8 mouse cellular contexts compared by ENCODE assay signal in genomic region chr11:67456029-67456428, GRCm38 (mm10). TPM values are rescaled to one million over a fixed set of nuclear protein-coding genes. Genes with fewer than 3 reads are reported as not detected.
DNase-seq lines count a peak whose midpoint lies in the region; ATAC-seq and TF ChIP-seq lines count a peak whose summit lies in the region.

No protein-coding gene starts in this region.

- peak overlapping the region; percentile 72 for H3K4me3 ChIP-seq in kidney, adult 2 months (ENCODE audit: insufficient read depth, low read depth, low read length)
- peak overlapping the region; percentile 82 for H3K4me3 ChIP-seq in embryonic facial prominence, embryonic 10.5 days
- H3K4me3 ChIP-seq in hindbrain, embryonic 14.5 days (replicated peaks; ENCODE audit: low read length): peak overlapping the region; percentile 73
- H3K4me3 ChIP-seq in lung, postnatal 0 days (ENCODE audit: low read depth, low read length): peak overlapping the region; percentile 68

- no peak overlapping the region for H3K27ac ChIP-seq in kidney, adult 2 months (ENCODE audit: insufficient read depth, low read depth, low read length)
- H3K27ac ChIP-seq in embryonic facial prominence, embryonic 10.5 days (replicated peaks): peak overlapping the region; percentile 79
- no peak overlapping the region for H3K27ac ChIP-seq in hindbrain, embryonic 14.5 days
- peak overlapping the region; percentile 57; the same call in 1 of the 2 replicates for H3K27ac ChIP-seq in lung, postnatal 0 days (ENCODE audit: low read length)

- no peak for TF ChIP-seq EP300 in lung, postnatal 0 days (IDR thresholded peaks at IDR 0.05)

- DNase-seq in kidney, adult 2 months: peak; percentile 18
- no peak for DNase-seq in kidney, adult 11 months
- DNase-seq in embryonic facial prominence, embryonic 10.5 days (ENCODE audit: low spot score): no peak
- no peak for DNase-seq in hindbrain, embryonic 14.5 days (ENCODE audit: low spot score)
- peak; percentile 24 for DNase-seq in lung, postnatal 0 days (ENCODE audit: low spot score)
- no peak for DNase-seq in thymus, postnatal 14 days
- DNase-seq in embryo, embryonic 11 days: no peak

- TF ChIP-seq CTCF in kidney, adult 2 months (conservative IDR thresholded peaks at IDR 0.05; ENCODE audit: insufficient read depth, insufficient read length, low read depth, low read length): no peak
- TF ChIP-seq CTCF in lung, postnatal 0 days (IDR thresholded peaks at IDR 0.05): no peak

- WGBS in kidney, adult 2 months: 23% methylated on average over 7 of the region's 7 CpGs
- WGBS in embryonic facial prominence, embryonic 10.5 days: 15% methylated on average over 7 of the region's 7 CpGs
- 21% methylated on average over 7 of the region's 7 CpGs for WGBS in hindbrain, embryonic 14.5 days
- 16% methylated on average over 7 of the region's 7 CpGs for WGBS in lung, postnatal 0 days

- peak overlapping the region; percentile 98 for H3K4me2 ChIP-seq in hindbrain, embryonic 14.5 days (replicated peaks)
- peak overlapping the region; percentile 100 for H3K4me2 ChIP-seq in lung, postnatal 0 days (replicated peaks; ENCODE audit: low read depth, low read length)

- peak overlapping the region; percentile 79; the same call in 1 of the 2 replicates for H3K9ac ChIP-seq in hindbrain, embryonic 14.5 days
- H3K9ac ChIP-seq in lung, postnatal 0 days (replicated peaks; ENCODE audit: low read depth): peak overlapping the region; percentile 51

- no peaks in the 10 kb centered on the region for H3K36me3 ChIP-seq in kidney, adult 2 months (ENCODE audit: control insufficient read depth, insufficient read depth, low read length)
- no peaks in the 10 kb centered on the region for H3K36me3 ChIP-seq in embryonic facial prominence, embryonic 10.5 days (replicated peaks)
- H3K36me3 ChIP-seq in hindbrain, embryonic 14.5 days (replicated peaks; ENCODE audit: control insufficient read depth, insufficient read depth): no peaks in the 10 kb centered on the region
- no peaks in the 10 kb centered on the region for H3K36me3 ChIP-seq in lung, postnatal 0 days (ENCODE audit: insufficient read depth, low read length)

- no peaks in the 10 kb centered on the region; the same call in 1 of the 2 replicates for H3K27me3 ChIP-seq in kidney, adult 2 months (replicated peaks; ENCODE audit: control insufficient read depth, insufficient read depth, low read length)
- peaks cover 66% of the 10 kb centered on the region for H3K27me3 ChIP-seq in embryonic facial prominence, embryonic 10.5 days (replicated peaks; ENCODE audit: low read depth, poor library complexity, severe bottlenecking)
- peaks cover 12% of the 10 kb centered on the region for H3K27me3 ChIP-seq in hindbrain, embryonic 14.5 days (ENCODE audit: control insufficient read depth, insufficient read depth, low read length)
- H3K27me3 ChIP-seq in lung, postnatal 0 days (replicated peaks; ENCODE audit: insufficient read depth, low read length): no peaks in the 10 kb centered on the region; the same call in 1 of the 2 replicates

- H3K9me3 ChIP-seq in embryonic facial prominence, embryonic 10.5 days: no peaks in the 10 kb centered on the region
- H3K9me3 ChIP-seq in hindbrain, embryonic 14.5 days (ENCODE audit: control insufficient read depth, low read length): no peaks in the 10 kb centered on the region
- no peaks in the 10 kb centered on the region for H3K9me3 ChIP-seq in lung, postnatal 0 days (ENCODE audit: low read length)

- no peak for ATAC-seq in hindbrain, embryonic 14.5 days (ENCODE audit: low FRiP score)
- ATAC-seq in lung, postnatal 0 days: peak; percentile 15
- no peak for ATAC-seq in frontal cortex, adult (ENCODE audit: low TSS enrichment)

- no peaks in the 10 kb centered on the region for H3K4me1 ChIP-seq in kidney, adult 2 months (ENCODE audit: control insufficient read depth, insufficient read depth, low read length)
- peaks cover 19% of the 10 kb centered on the region for H3K4me1 ChIP-seq in embryonic facial prominence, embryonic 10.5 days
- no peaks in the 10 kb centered on the region for H3K4me1 ChIP-seq in hindbrain, embryonic 14.5 days (replicated peaks; ENCODE audit: control insufficient read depth, insufficient read depth, low read length)
- 0 out of 2 replicates have a peak, but pooled peaks cover 4% of the 10 kb centered on the region for H3K4me1 ChIP-seq in lung, postnatal 0 days (ENCODE audit: insufficient read depth, low read depth, low read length)

- no peak for TF ChIP-seq POLR2A in kidney, adult 2 months (IDR thresholded peaks at IDR 0.05; ENCODE audit: low read depth, low read length)

RNA-seq across cellular contexts. Expression of gene Gas7, which starts 0.8 kb away (rescaled TPM):
- 3.6 and 3.8 TPM in 2 replicates for polyA plus RNA-seq in kidney, adult 2 months (2012; rRNA removed)
- 3.5 and 4.0 TPM in 2 replicates for polyA plus RNA-seq in embryonic facial prominence, embryonic 10.5 days (2016; fragmentation: Nextera tagmentation; extraction: Ambion mirVana)
- polyA plus RNA-seq in hindbrain, embryonic 14.5 days (2014; fragmentation: Nextera tagmentation; extraction: Ambion mirVana): 19.4 and 21.8 TPM in 2 replicates
- polyA plus RNA-seq in lung, postnatal 0 days (2015; fragmentation: Nextera tagmentation; extraction: Ambion mirVana): 18.7 and 20.9 TPM in 2 replicates

Comparison
In these comparisons a context has a peak if more than half of its experiments do, and no peak if none do; other contexts are left out.
1. DNase-seq: peak in kidney, adult 2 months (single experiment) and lung, postnatal 0 days (single experiment); none in kidney, adult 11 months (single experiment), embryonic facial prominence, embryonic 10.5 days (single experiment), hindbrain, embryonic 14.5 days (single experiment), thymus, postnatal 14 days (single experiment) and embryo, embryonic 11 days (single experiment).
2. H3K27ac ChIP-seq: peak in embryonic facial prominence, embryonic 10.5 days (single experiment) and lung, postnatal 0 days (single experiment); none in kidney, adult 2 months (single experiment) and hindbrain, embryonic 14.5 days (single experiment).
3. Peak in every context shown above with its lines, with median percentiles within 50 percentile points of each other: H3K4me3 ChIP-seq.